Mouse (Mus musculus) hindbrain, embryonic 16.5 days (tissue): Measurements from ENCODE around the gene Fyn. TPM values are rescaled to one million over a fixed set of nuclear protein-coding genes. Genes with fewer than 3 reads are reported as not detected.

Experiments used
- ATAC-seq: fragments of 200-750 bp; cut with Nextera tagmentation; 2 replicates; pipeline ENCODE4 v1.8.0; 2017; ENCODE audit warnings: moderate TSS enrichment, moderate library complexity
- H3K27ac ChIP-seq: fragments of 300-500 bp; sonication (generic); 2 replicates; pipeline ENCODE4 v1.5.1; 2014; ENCODE audit warnings: low read depth, mild to moderate bottlenecking, control low read depth, low read length, moderate library complexity
- H3K27me3 ChIP-seq: fragments of 300-500 bp; sonication (generic); replicated peaks from 2 replicates; pipeline ENCODE4 v1.6.1; 2014; ENCODE audit warnings: low read length; ENCODE audit not compliant: control insufficient read depth, insufficient read depth
- H3K36me3 ChIP-seq: fragments of 300-500 bp; sonication (generic); 2 replicates; pipeline ENCODE4 v1.6.1; 2014; ENCODE audit warnings: mild to moderate bottlenecking, low read length, moderate library complexity, mixed read lengths; ENCODE audit not compliant: control insufficient read depth, insufficient read depth
- H3K4me1 ChIP-seq: fragments of 300-500 bp; sonication (generic); 2 replicates; pipeline ENCODE4 v1.6.1; 2014; ENCODE audit warnings: low read depth, low read length; ENCODE audit not compliant: control insufficient read depth, insufficient read depth
- H3K4me2 ChIP-seq: fragments of 300-500 bp; sonication (generic); 2 replicates; pipeline ENCODE4 v1.6.1; 2014; ENCODE audit warnings: mild to moderate bottlenecking, low read length, control low read depth, moderate library complexity
- H3K4me3 ChIP-seq: fragments of 300-500 bp; sonication (generic); 2 replicates; pipeline ENCODE4 v1.5.1; 2014; ENCODE audit warnings: mild to moderate bottlenecking, low read length, control low read depth, moderate library complexity
- H3K9ac ChIP-seq: fragments of 300-500 bp; sonication (generic); 2 replicates; pipeline ENCODE4 v1.6.1; 2014; ENCODE audit warnings: low read depth, mild to moderate bottlenecking, control low read depth, low read length, moderate library complexity
- H3K9me3 ChIP-seq: fragments of 300-500 bp; sonication (generic); 2 replicates; pipeline ENCODE4 v1.6.1; 2014; ENCODE audit warnings: mild to moderate bottlenecking, low read length, moderate library complexity; ENCODE audit not compliant: control insufficient read depth
- WGBS: fragments of 180-500 bp; shearing (Covaris S2); extraction: QIAGEN DNeasy Blood & Tissue Kit; methylation state at CpG from one replicate; pipeline ENCODE4 v1.1.7; 2014; 5-methylcytosine and 5-hydroxymethylcytosine counted together
- polyA plus RNA-seq: library from polyadenylated mRNA; unstranded; fragments of >200 nt; fragmentation: Nextera tagmentation; extraction: Ambion mirVana; gene quantifications from 2 replicates; pipeline ENCODE4 v1.2.1, GENCODE M21; 2015

Fyn gene
- polyA plus RNA-seq, 1 experiment from 2014 or later: 74.9 TPM

- H3K4me3 ChIP-seq: no peak overlapping the region
- H3K4me1 ChIP-seq: peaks cover 21% of the 10 kb centered on the region
- no peaks in the 10 kb centered on the region for H3K27me3 ChIP-seq
- no peaks in the 10 kb centered on the region for H3K36me3 ChIP-seq
- no peak overlapping the region for H3K4me2 ChIP-seq
- H3K27ac ChIP-seq: peak overlapping the region; percentile 37
- H3K9me3 ChIP-seq: no peaks in the 10 kb centered on the region
- ATAC-seq: peak; percentile 67
- H3K9ac ChIP-seq: no peak overlapping the region
- 26% methylated on average over 5 of the region's 5 CpGs for WGBS
Measured at GRCm38 (mm10) chr10:39426833-39427490, 58.3 kb downstream of the Fyn start.

- WGBS: 76% methylated on average over 4 of the region's 4 CpGs
- no peak overlapping the region for H3K4me3 ChIP-seq
- no peaks in the 10 kb centered on the region for H3K36me3 ChIP-seq
- H3K9me3 ChIP-seq: no peaks in the 10 kb centered on the region
- H3K4me1 ChIP-seq: peaks cover 19% of the 10 kb centered on the region
- H3K4me2 ChIP-seq: no peak overlapping the region
- no peak overlapping the region for H3K9ac ChIP-seq
- H3K27ac ChIP-seq: no peak overlapping the region
- no peaks in the 10 kb centered on the region for H3K27me3 ChIP-seq
- no peak for ATAC-seq
Measured at GRCm38 (mm10) chr10:39429661-39430060, 61.0 kb downstream of the Fyn start.

DNA sequence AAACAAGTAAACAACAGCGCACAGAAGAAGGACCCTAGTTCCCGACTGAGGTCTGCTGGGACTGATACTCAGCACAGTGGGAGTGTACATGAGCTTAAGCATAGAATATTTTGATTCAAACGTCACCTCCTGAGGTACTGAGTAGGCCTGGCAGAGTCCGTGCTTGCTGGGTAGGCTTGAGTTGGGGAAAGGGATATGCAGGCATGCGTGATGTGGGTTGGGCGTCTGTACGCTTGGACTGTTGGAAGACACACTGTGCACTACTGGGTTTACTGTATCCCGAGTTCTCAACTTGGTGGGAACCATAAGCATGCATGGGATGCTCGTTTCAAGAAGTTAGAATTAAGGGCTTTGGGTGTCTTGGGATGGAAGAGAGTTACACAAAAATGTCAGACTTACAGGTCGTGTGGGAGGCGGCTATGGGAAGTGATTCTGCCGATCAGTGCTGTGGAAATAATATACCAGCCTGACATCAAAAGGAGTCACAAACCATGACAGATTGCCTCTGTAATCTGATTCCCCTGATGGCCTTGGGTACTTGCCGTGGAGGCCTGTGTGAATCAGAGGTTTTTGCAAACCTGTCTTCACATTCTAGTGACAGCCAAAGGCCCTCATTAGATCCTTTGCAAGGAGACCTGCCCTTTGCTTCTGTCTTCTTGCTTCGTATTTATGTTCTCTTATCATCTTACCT, 61.6 kb downstream of the Fyn start:
- Histone ChIP-seq H3K4me3 (no peak overlapping the region), H3K27me3 (no peaks in the 10 kb centered on the region), H3K9me3 (no peaks in the 10 kb centered on the region), H3K4me2 (no peak overlapping the region), H3K27ac (no peak overlapping the region), H3K4me1 (peaks cover 22% of the 10 kb centered on the region), H3K36me3 (no peaks in the 10 kb centered on the region), H3K9ac (no peak overlapping the region)
- no peak for ATAC-seq
- WGBS: 62% methylated on average over 14 of the region's 14 CpGs

DNA sequence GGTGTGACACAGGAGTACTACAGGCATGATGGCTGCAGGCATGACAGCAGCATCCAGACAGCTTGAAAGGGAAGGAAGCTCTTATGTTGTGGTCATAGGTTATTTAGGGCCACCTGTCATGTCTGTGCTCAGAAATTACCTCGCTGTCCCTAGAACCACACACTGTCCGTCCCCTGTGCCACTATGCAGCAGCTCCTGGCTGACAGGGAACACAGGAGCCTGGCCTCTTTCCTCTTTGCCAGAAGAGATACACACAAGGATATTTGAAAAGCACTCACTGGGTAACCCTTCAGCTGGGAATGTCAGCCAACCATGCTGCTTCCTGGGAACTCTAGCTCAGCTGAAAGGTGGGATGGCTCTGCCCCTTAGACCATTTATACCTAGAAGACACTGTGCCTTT, 62.6 kb downstream of the Fyn start:
- Histone ChIP-seq H3K4me3 (no peak overlapping the region), H3K4me1 (peaks cover 25% of the 10 kb centered on the region), H3K27ac (no peak overlapping the region), H3K27me3 (no peaks in the 10 kb centered on the region), H3K4me2 (no peak overlapping the region), H3K9me3 (no peaks in the 10 kb centered on the region), H3K36me3 (no peaks in the 10 kb centered on the region), H3K9ac (no peak overlapping the region)
- ATAC-seq: no peak
- WGBS: 80% methylated on average over 2 of the region's 2 CpGs

DNA sequence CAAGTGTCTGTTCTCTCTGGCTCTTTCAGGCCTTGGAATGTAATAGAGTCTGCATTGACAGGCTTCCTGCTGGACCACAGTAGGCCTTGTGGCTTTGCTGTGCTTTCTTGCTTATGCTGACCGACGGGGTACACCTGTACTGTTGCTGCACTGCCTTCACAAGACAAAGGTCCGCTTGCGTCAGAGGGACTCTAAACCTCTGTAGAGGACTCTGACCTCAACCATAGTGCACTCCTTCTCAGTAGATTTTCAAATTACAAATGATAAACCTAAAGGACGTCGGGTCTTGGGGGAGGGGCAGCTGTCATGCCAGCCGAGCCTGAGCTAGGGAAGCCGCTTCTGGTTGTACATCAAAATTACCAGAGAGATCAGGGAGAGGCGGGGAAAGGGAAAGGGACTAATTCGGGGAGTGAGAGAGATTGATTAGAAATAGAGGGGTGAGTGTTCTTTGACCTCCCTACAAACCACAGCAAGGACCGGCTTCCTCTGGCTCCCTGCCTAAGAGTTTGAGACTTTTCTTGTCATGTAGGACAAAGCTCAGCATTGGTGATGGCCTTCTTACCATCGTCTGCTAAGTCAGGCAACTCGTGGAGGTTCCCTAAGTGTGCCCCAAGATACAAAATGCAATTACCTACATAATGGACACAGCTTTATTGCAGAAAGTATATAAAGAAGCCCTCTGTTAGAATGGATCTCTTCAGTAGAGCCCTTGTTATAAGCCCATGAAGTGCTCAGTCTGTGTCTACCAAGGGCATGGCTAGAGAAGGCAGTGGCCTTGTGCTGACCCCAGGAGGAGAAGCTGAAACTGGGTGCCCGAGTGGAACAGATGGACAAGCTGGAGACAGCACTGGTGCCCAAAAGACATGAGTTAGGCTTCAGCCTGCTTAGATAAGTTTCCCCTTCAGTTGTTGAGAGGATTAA, 64.3 kb downstream of the Fyn start:
- ATAC-seq: 0 out of 2 replicates have a peak, but pooled peaks have one; percentile 9
- H3K27ac ChIP-seq: no peak overlapping the region
- no peak overlapping the region for H3K9ac ChIP-seq
- H3K9me3 ChIP-seq: no peaks in the 10 kb centered on the region
- H3K4me3 ChIP-seq: no peak overlapping the region
- H3K36me3 ChIP-seq: no peaks in the 10 kb centered on the region
- no peak overlapping the region for H3K4me2 ChIP-seq
- WGBS: 74% methylated on average over 14 of the region's 14 CpGs
- peaks cover 14% of the 10 kb centered on the region for H3K4me1 ChIP-seq
- no peaks in the 10 kb centered on the region for H3K27me3 ChIP-seq

- no peaks in the 10 kb centered on the region for H3K36me3 ChIP-seq
- no peak for ATAC-seq
- H3K9me3 ChIP-seq: no peaks in the 10 kb centered on the region
- no peak overlapping the region for H3K4me2 ChIP-seq
- H3K27ac ChIP-seq: no peak overlapping the region
- H3K9ac ChIP-seq: no peak overlapping the region
- H3K4me3 ChIP-seq: no peak overlapping the region
- H3K4me1 ChIP-seq: peaks cover 20% of the 10 kb centered on the region
- 87% methylated on average over 7 of the region's 7 CpGs for WGBS
- no peaks in the 10 kb centered on the region for H3K27me3 ChIP-seq
Measured at GRCm38 (mm10) chr10:39433893-39434292, 65.2 kb downstream of the Fyn start.

- Histone ChIP-seq H3K4me1 (peaks cover 29% of the 10 kb centered on the region), H3K27ac (no peak overlapping the region), H3K4me3 (no peak overlapping the region), H3K36me3 (no peaks in the 10 kb centered on the region), H3K9me3 (no peaks in the 10 kb centered on the region), H3K27me3 (no peaks in the 10 kb centered on the region), H3K9ac (peak overlapping the region; percentile 41), H3K4me2 (no peak overlapping the region)
- ATAC-seq: no peak
- WGBS: 66% methylated on average over 8 of the region's 8 CpGs
Measured at GRCm38 (mm10) chr10:39434758-39435448, 66.2 kb downstream of the Fyn start.

GRCm38 (mm10) chr10:39438905-39439304, 70.2 kb downstream of the Fyn start:
- Histone ChIP-seq H3K4me2 (no peak overlapping the region), H3K27ac (no peak overlapping the region), H3K36me3 (no peaks in the 10 kb centered on the region), H3K9ac (no peak overlapping the region), H3K27me3 (no peaks in the 10 kb centered on the region), H3K4me1 (peaks cover 25% of the 10 kb centered on the region), H3K4me3 (no peak overlapping the region), H3K9me3 (no peaks in the 10 kb centered on the region)
- ATAC-seq: peak; percentile 9; the same call in 1 of the 2 replicates
- WGBS: 42% methylated on average over 5 of the region's 5 CpGs
